Mouse (Mus musculus) brown adipose tissue, adult 24 weeks (tissue): ENCODE results near the gene Exosc3. TPM values are rescaled to one million over a fixed set of nuclear protein-coding genes. Genes with fewer than 3 reads are reported as not detected.
A peak's percentile ranks its signal among the peaks of the same experiment; 100 is the strongest.

Source experiments
- H3K27ac ChIP-seq: fragments of 200-500 bp; replicated peaks from 2 replicates; pipeline ENCODE4 v1.5.1; 2012; ENCODE audit warnings: low read depth, mild to moderate bottlenecking, low read length
- H3K4me1 ChIP-seq: fragments of 200-500 bp; 2 replicates; pipeline ENCODE4 v1.6.1; 2012; ENCODE audit warnings: low read length, mixed read lengths; ENCODE audit not compliant: control insufficient read depth, insufficient read depth, insufficient read length
- H3K4me3 ChIP-seq: fragments of 200-500 bp; 2 replicates; pipeline ENCODE4 v1.5.1; 2012; ENCODE audit warnings: low read depth, mild to moderate bottlenecking, low read length, moderate library complexity; ENCODE audit not compliant: insufficient read depth
- polyA plus RNA-seq: library from polyadenylated mRNA; stranded (reverse); fragments of >200 nt; gene quantifications from 2 replicates; pipeline ENCODE4 v1.2.4, GENCODE M21; 2012; ENCODE audit not compliant: missing spikeins, insufficient read depth, insufficient read length

Exosc3 gene
- polyA plus RNA-seq, 1 experiment, result 23.0 TPM

DNA sequence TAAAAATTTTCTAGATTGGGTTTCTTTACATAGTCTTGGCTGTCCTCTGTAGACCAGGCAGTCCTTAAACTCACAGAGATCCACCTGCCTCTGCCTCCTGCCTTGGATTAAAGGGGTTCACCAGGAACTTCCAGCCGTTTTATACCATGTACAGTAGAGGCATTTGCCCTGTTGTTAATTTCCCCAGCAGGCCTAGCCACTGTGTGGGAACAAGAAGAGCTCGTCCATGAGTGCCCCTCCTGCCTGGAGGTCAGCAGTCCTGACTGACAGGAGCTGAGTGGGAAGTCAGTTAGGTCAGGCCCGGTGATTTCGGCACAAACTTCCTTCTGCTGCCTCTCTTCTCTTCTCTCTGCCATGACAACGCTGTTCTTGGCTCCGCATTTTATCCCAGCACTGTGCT, 33.9 kb downstream of the Exosc3 start:
- Histone ChIP-seq H3K4me3 (no peak overlapping the region), H3K4me1 (no peaks in the 10 kb centered on the region), H3K27ac (no peak overlapping the region)

DNA sequence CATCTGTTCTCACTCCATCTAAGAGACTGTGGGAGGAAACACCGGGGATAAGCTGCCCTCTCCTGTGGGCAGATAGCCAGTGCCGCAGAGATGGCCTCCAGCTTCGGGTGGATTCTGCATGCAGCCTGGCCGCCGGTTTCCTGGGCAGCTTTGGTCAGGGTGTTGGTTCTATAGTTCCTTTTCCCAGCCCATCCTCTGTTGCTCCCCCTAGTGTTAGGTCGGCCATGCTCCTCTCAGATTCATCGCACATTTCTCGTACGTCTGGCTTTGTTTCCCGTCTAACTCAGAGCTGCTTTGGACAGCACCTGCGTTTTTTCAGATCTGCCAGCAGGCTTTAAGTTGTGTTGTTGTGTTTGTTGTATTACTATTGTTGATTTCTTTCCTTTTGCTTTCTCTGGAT, 34.5 kb downstream of the Exosc3 start:
- no peak overlapping the region for H3K4me3 ChIP-seq
- H3K27ac ChIP-seq, result no peak overlapping the region
- H3K4me1 ChIP-seq, result no peaks in the 10 kb centered on the region

GRCm38 (mm10) chr4:45305536-45305935, 37.0 kb downstream of the Exosc3 start:
- H3K4me3 ChIP-seq, result no peak overlapping the region
- no peak overlapping the region for H3K27ac ChIP-seq
- H3K4me1 ChIP-seq, result no peaks in the 10 kb centered on the region

DNA sequence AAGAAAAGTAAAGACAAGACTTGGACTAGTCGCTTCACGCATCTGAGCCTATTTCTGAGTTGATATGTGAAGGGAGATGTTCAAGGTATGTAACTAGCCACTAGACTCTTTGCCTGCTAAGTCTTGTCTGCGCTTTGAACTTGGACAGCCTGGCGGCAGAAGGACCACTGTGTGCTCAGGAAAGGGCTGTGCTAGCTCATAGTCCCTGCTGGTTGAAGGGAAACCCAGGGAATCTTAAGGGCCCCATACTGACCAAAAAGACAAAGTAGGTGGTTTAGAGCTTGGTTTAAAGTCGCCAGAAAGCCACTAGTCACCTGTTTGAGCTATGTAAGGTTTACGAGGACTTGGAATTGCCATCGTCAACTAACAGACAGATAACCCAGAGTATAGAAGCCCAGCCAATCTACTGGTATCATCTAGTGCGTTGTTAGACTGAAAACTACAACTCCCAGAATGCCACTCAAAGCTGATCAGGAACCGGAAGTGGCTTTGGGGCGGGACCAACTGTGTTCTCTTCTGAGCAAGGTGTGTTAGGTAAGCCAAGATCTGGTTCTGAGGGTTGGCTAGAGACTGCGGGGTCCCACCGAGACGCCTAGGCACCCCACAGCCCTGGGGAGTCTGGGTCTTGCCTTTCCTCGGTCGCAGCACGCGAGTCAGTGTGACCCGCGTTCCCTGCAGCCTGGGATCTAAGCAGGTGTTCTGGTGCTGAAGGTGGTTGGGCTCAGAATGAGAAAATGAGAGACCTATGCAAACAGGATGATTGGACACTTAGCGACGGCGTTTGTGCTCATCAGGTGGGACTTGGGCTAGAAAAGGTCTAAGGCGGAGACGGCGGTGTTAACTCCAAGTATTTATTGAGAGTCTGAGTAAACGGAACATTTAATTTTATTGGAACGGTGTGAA, 45.6 kb downstream of the Exosc3 start, which contains the start of gene Trmt10b:
Gene Trmt10b (plus strand): TSS at position 466 of the 903 bp plus-strand sequence.
- Histone ChIP-seq H3K4me3 (peak within 1 kb of the TSS; percentile 91), H3K27ac (no peak within 1 kb of the TSS), H3K4me1 (no peaks in the 10 kb centered on the region)

- no peaks in the 10 kb centered on the region for H3K4me1 ChIP-seq
- no peak overlapping the region for H3K27ac ChIP-seq
- H3K4me3 ChIP-seq, result no peak overlapping the region
Observed at GRCm38 (mm10) chr4:45287906-45288305, 54.6 kb downstream of the Exosc3 start.

- H3K27ac ChIP-seq, result no peak overlapping the region
- no peaks in the 10 kb centered on the region for H3K4me1 ChIP-seq
- H3K4me3 ChIP-seq, result no peak overlapping the region
Observed at GRCm38 (mm10) chr4:45286318-45286717, 56.2 kb downstream of the Exosc3 start.

- no peak overlapping the region for H3K4me3 ChIP-seq
- no peaks in the 10 kb centered on the region for H3K4me1 ChIP-seq
- H3K27ac ChIP-seq, result no peak overlapping the region
Observed at GRCm38 (mm10) chr4:45279981-45280548, 62.5 kb downstream of the Exosc3 start.

- no peaks in the 10 kb centered on the region for H3K4me1 ChIP-seq
- no peak overlapping the region for H3K4me3 ChIP-seq
- H3K27ac ChIP-seq, result no peak overlapping the region
Observed at GRCm38 (mm10) chr4:45279292-45279691, 63.2 kb downstream of the Exosc3 start.

GRCm38 (mm10) chr4:45275770-45276169, 66.8 kb downstream of the Exosc3 start:
- H3K4me1 ChIP-seq, result no peaks in the 10 kb centered on the region
- no peak overlapping the region for H3K27ac ChIP-seq

GRCm38 (mm10) chr4:45271041-45271452, 71.5 kb downstream of the Exosc3 start:
- H3K27ac ChIP-seq, result no peak overlapping the region
- H3K4me1 ChIP-seq, result no peaks in the 10 kb centered on the region
- H3K4me3 ChIP-seq, result no peak overlapping the region

More at GRCm38 (mm10) chr4:45275770-45276169, 66.8 kb downstream of the Exosc3 start:
- H3K4me3 ChIP-seq, result no peak overlapping the region

DNA sequence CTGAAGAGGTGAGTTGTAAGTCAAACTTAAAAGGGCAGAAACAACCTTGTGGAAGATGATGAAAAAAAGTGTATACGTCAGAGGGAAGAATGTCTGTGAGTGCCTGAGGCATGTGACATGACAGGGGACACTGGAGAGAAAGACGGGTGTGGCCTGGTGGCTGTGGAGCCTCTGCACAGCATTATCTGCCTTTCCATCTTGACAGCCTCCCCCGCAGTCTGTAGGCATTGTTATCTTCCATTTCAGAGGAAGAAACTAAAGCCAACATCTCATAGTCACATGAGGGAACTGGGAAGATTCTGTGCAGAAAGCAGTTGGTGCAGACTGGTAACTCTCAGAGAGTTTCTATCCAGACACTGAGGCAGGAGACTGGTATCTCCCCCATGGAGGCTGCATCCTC, 74.6 kb downstream of the Exosc3 start:
- Histone ChIP-seq H3K4me3 (no peak overlapping the region), H3K4me1 (no peaks in the 10 kb centered on the region), H3K27ac (no peak overlapping the region)

Other genes with a start within 250 kb of the Exosc3 start
- gene Tomm5, start 234.6 kb downstream of the Exosc3 start, polyA plus RNA-seq, result 316 and 377 TPM in 2 replicates
- not detected in 2 replicates for gene Frmpd1, start 157.9 kb downstream of the Exosc3 start, polyA plus RNA-seq
- 9.8 and 11.5 TPM in 2 replicates for gene Trmt10b, start 45.6 kb downstream of the Exosc3 start, polyA plus RNA-seq
- gene Dcaf10, start 631 bp downstream of the Exosc3 start, polyA plus RNA-seq, result 6.7 and 9.1 TPM in 2 replicates
- gene Slc25a51, start 66.0 kb upstream of the Exosc3 start, polyA plus RNA-seq, result 220 and 224 TPM in 2 replicates
- 17.1 and 23.1 TPM in 2 replicates for gene Shb, start 189.7 kb upstream of the Exosc3 start, polyA plus RNA-seq